Mouse (Mus musculus): ENCODE data around the gene 1700123O20Rik. TPM values are rescaled to one million over a fixed set of nuclear protein-coding genes. Genes with fewer than 3 reads are reported as not detected.

Gene 1700123O20Rik
- total and polyA plus RNA-seq, 3 experiments, result 10.1 to 45.2 (median 34.1) TPM

GRCm38 (mm10) chr14:54669381-54669780 lies 16.6 kb upstream of the 1700123O20Rik start:
- Histone ChIP-seq H3K27me3 (ENCODE audit: insufficient read depth, low read length) (no peaks in the 10 kb centered on the region), H3K4me3 (ENCODE audit: low read depth, low read length) (no peak overlapping the region), H3K36me3 (replicated peaks) (peaks cover 87% of the 10 kb centered on the region), H3K9me3 (replicated peaks) (no peaks in the 10 kb centered on the region), H3K4me1 (ENCODE audit: insufficient read depth, low read depth, low read length) (peaks cover 10% of the 10 kb centered on the region; the same call in 1 of the 2 replicates)
- TF ChIP-seq TAL1 (conservative IDR thresholded peaks at IDR 0.05; ENCODE audit: low read depth, low read length), result no peak
- peak; percentile 54 for TF ChIP-seq CTCF (IDR thresholded peaks at IDR 0.05; ENCODE audit: low read depth, low read length)
- no peak for DNase-seq (ENCODE audit: low spot score)
- ATAC-seq (ENCODE audit: extremely low read depth, insufficient number of reproducible peaks, low FRiP score, poor library complexity, severe bottlenecking), result no peak

- Histone ChIP-seq H3K4me3 (ENCODE audit: low read depth, low read length) (no peak overlapping the region), H3K36me3 (replicated peaks) (peaks cover 88% of the 10 kb centered on the region), H3K27me3 (ENCODE audit: insufficient read depth, low read length) (no peaks in the 10 kb centered on the region), H3K4me1 (ENCODE audit: insufficient read depth, low read depth, low read length) (peaks cover 31% of the 10 kb centered on the region), H3K9me3 (replicated peaks) (no peaks in the 10 kb centered on the region)
- no peak for ATAC-seq (ENCODE audit: extremely low read depth, insufficient number of reproducible peaks, low FRiP score, poor library complexity, severe bottlenecking)
- TF ChIP-seq POLR2AphosphoS5 (IDR thresholded peaks at IDR 0.05; ENCODE audit: insufficient replicate concordance, low read depth, low read length), result no peak
- TF ChIP-seq GATA1 (IDR thresholded peaks at IDR 0.05; ENCODE audit: borderline replicate concordance, low read length), result no peak
- no peak for TF ChIP-seq TAL1 (conservative IDR thresholded peaks at IDR 0.05; ENCODE audit: low read depth, low read length)
- no peak for TF ChIP-seq GATA2 (IDR thresholded peaks at IDR 0.05; ENCODE audit: borderline replicate concordance, low read depth, low read length)
- DNase-seq (ENCODE audit: low spot score), result no peak
Observed at GRCm38 (mm10) chr14:54674317-54674716, 11.7 kb upstream of the 1700123O20Rik start.

DNA sequence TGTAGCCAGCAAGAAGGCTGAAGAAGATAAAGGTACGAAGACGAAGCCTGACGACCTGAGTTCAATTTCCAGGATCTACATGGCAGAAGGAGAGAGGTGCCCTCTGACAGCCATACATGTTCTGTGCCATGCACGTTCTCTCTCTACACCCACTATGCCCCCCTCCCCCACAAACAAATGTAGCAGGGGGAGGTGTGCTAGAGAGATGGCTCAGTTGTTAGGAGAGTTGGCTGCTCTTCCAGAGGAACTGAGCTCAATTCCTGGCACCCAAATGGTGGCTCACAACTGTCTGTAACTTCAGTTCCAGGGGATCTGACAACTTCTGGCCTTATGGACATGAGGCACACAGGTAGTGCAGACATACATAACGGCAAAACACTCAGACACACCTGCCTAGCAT lies 9.7 kb upstream of the 1700123O20Rik start:
- no peak for TF ChIP-seq CTCF (IDR thresholded peaks at IDR 0.05; ENCODE audit: low read depth, low read length)
- H3K27me3 ChIP-seq (ENCODE audit: insufficient read depth, low read length), result no peaks in the 10 kb centered on the region
- H3K36me3 ChIP-seq (replicated peaks), result peaks cover 86% of the 10 kb centered on the region
- H3K9me3 ChIP-seq (replicated peaks), result no peaks in the 10 kb centered on the region
- ATAC-seq (ENCODE audit: extremely low read depth, insufficient number of reproducible peaks, low FRiP score, poor library complexity, severe bottlenecking), result no peak
- H3K4me1 ChIP-seq (ENCODE audit: insufficient read depth, low read depth, low read length), result peaks cover 31% of the 10 kb centered on the region
- DNase-seq (ENCODE audit: low spot score), result no peak
- H3K4me3 ChIP-seq (ENCODE audit: low read depth, low read length), result no peak overlapping the region

DNA sequence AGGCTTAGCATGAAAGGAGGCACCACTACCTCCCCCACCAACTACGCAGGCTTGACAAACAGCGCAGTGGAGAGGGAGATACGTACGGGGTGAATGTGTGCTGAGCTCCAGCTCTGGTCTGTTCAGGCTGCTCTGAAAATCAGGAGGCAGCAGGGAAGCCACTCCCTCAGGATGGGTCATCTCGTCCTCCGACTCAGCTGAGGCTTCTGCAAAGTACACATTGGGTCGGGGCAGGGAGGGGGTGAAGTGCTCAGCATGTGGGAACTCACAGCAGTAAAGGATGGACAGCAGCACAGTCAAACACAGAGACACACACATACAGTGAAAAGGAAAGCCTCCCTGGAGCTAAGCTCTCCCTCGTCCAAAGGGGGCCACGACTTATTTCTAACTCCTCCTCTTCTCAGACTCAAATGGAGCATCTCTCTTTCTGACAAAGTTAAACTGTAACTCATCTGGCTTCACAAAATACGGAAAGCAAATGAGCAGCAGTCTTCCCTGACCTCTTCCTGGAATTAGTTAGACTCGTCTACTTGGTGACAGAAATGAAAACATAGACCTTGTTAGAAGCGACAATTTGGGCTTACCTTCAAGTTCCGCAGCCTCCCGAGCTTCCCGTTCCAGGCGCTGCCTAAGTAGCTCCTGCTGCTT lies 7.2 kb upstream of the 1700123O20Rik start:
- no peak for TF ChIP-seq GATA2 (IDR thresholded peaks at IDR 0.05; ENCODE audit: borderline replicate concordance, low read depth, low read length)
- no peak for TF ChIP-seq POLR2AphosphoS5 (IDR thresholded peaks at IDR 0.05; ENCODE audit: insufficient replicate concordance, low read depth, low read length)
- TF ChIP-seq CTCF (IDR thresholded peaks at IDR 0.05; ENCODE audit: low read depth, low read length), result no peak
- TF ChIP-seq GATA1 (IDR thresholded peaks at IDR 0.05; ENCODE audit: borderline replicate concordance, low read length), result no peak
- TF ChIP-seq TAL1 (conservative IDR thresholded peaks at IDR 0.05; ENCODE audit: low read depth, low read length), result no peak
- H3K27me3 ChIP-seq (ENCODE audit: insufficient read depth, low read length), result no peaks in the 10 kb centered on the region
- no peaks in the 10 kb centered on the region for H3K9me3 ChIP-seq (replicated peaks)
- H3K36me3 ChIP-seq (replicated peaks), result peaks cover 86% of the 10 kb centered on the region
- H3K4me1 ChIP-seq (ENCODE audit: insufficient read depth, low read depth, low read length), result peaks cover 40% of the 10 kb centered on the region
- DNase-seq (ENCODE audit: low spot score) (no peak), ATAC-seq (ENCODE audit: extremely low read depth, insufficient number of reproducible peaks, low FRiP score, poor library complexity, severe bottlenecking) (no peak)
- H3K4me3 ChIP-seq (ENCODE audit: low read depth, low read length), result no peak overlapping the region

DNA sequence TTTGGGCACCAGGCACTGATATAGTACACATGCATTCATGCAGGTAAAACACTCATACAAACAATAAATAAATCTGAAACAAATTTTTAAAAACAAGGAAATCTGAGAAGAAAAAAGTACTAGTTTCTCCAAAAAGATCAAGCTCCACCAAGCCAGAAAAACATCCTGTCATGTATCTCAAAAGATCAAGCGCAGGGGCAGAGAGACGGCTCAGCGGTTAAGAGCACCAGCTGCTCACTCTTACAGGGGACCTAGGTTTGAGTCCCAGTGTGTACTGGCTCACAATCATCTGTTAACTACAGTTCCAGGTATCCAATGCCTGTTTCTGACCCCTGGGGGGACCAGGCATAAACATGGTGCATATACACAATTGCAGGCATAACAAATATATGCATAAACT lies 3.6 kb upstream of the 1700123O20Rik start:
- no peaks in the 10 kb centered on the region for H3K9me3 ChIP-seq (replicated peaks)
- H3K4me1 ChIP-seq (ENCODE audit: insufficient read depth, low read depth, low read length), result peaks cover 24% of the 10 kb centered on the region
- H3K36me3 ChIP-seq (replicated peaks), result peaks cover 58% of the 10 kb centered on the region
- H3K27me3 ChIP-seq (ENCODE audit: insufficient read depth, low read length), result no peaks in the 10 kb centered on the region
- ATAC-seq (ENCODE audit: extremely low read depth, insufficient number of reproducible peaks, low FRiP score, poor library complexity, severe bottlenecking) (no peak), DNase-seq (ENCODE audit: low spot score) (no peak)
- no peak overlapping the region for H3K4me3 ChIP-seq (ENCODE audit: low read depth, low read length)
- TF ChIP-seq POLR2AphosphoS5 (IDR thresholded peaks at IDR 0.05; ENCODE audit: insufficient replicate concordance, low read depth, low read length), result no peak
- TF ChIP-seq CTCF (IDR thresholded peaks at IDR 0.05; ENCODE audit: low read depth, low read length), result no peak
- TF ChIP-seq GATA1 (IDR thresholded peaks at IDR 0.05; ENCODE audit: borderline replicate concordance, low read length), result no peak
- TF ChIP-seq GATA2 (IDR thresholded peaks at IDR 0.05; ENCODE audit: borderline replicate concordance, low read depth, low read length), result no peak
- no peak for TF ChIP-seq TAL1 (conservative IDR thresholded peaks at IDR 0.05; ENCODE audit: low read depth, low read length)

- ATAC-seq (ENCODE audit: extremely low read depth, insufficient number of reproducible peaks, low FRiP score, poor library complexity, severe bottlenecking) (no peak), DNase-seq (ENCODE audit: low spot score) (peak; percentile 14)
- no peaks in the 10 kb centered on the region for H3K9me3 ChIP-seq (replicated peaks)
- H3K4me3 ChIP-seq (ENCODE audit: low read depth, low read length), result peak overlapping the region; percentile 97
- no peaks in the 10 kb centered on the region for H3K27me3 ChIP-seq (ENCODE audit: insufficient read depth, low read length)
- H3K4me1 ChIP-seq (ENCODE audit: insufficient read depth, low read depth, low read length), result peaks cover 40% of the 10 kb centered on the region
- no peak for TF ChIP-seq TAL1 (conservative IDR thresholded peaks at IDR 0.05; ENCODE audit: low read depth, low read length)
- no peak for TF ChIP-seq CTCF (IDR thresholded peaks at IDR 0.05; ENCODE audit: low read depth, low read length)
- H3K36me3 ChIP-seq (replicated peaks), result peaks cover 55% of the 10 kb centered on the region
Observed at GRCm38 (mm10) chr14:54685471-54685870, 545 bp upstream of the 1700123O20Rik start.

DNA sequence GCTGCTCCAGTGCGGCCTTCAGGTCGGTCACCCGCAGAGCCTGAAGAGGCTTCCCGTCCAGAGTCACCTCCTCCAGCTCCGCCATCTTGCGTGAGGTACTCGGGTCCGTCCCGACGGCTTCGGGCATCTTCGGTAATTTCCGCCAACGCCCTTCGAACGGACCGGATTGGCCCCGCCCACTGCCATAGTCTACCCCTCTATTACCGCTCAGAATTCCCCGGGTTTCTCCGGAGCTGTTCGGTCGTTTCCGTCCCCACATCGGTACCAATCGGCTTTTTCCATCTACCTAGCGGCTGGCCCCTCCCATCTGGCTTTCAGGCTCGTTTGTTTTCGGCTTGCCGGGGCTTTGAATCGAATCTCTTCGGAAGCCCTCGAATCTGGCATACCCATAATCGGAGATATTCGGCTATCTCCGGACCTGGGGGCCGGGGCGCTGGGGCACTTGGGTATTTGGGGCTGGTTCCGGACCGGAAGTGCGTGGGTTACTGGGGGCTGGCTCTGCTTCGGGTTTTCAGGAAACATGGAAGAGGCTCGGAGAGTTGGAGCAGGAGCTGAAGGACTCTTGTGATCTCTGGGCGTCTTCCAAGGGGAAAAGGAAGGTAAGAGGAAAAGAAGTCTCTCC lies 617 bp downstream of the 1700123O20Rik start, which contains the start of gene Acin1:
Gene Acin1 (minus strand): TSS at position 410 of the 622 bp plus-strand sequence.
- H3K9me3 ChIP-seq (replicated peaks), result no peaks in the 10 kb centered on the region
- no peaks in the 10 kb centered on the region for H3K27me3 ChIP-seq (ENCODE audit: insufficient read depth, low read length)
- H3K36me3 ChIP-seq (replicated peaks), result peaks cover 58% of the 10 kb centered on the region
- DNase-seq (ENCODE audit: low spot score), result peak; percentile 90
- H3K4me1 ChIP-seq (ENCODE audit: insufficient read depth, low read depth, low read length), result peaks cover 40% of the 10 kb centered on the region
- H3K4me3 ChIP-seq (ENCODE audit: low read depth, low read length), result peak within 1 kb of the TSS; percentile 97
- TF ChIP-seq GATA1 (IDR thresholded peaks at IDR 0.05; ENCODE audit: borderline replicate concordance, low read length), result no peak
- no peak for TF ChIP-seq POLR2AphosphoS5 (IDR thresholded peaks at IDR 0.05; ENCODE audit: insufficient replicate concordance, low read depth, low read length)
- TF ChIP-seq TAL1 (conservative IDR thresholded peaks at IDR 0.05; ENCODE audit: low read depth, low read length), result no peak
- TF ChIP-seq CTCF (IDR thresholded peaks at IDR 0.05; ENCODE audit: low read depth, low read length), result no peak
- no peak for TF ChIP-seq GATA2 (IDR thresholded peaks at IDR 0.05; ENCODE audit: borderline replicate concordance, low read depth, low read length)
- ATAC-seq (ENCODE audit: extremely low read depth, insufficient number of reproducible peaks, low FRiP score, poor library complexity, severe bottlenecking), result peak; percentile 87
